15 mouse cellular contexts compared by ENCODE assay signal in the genomic region with DNA sequence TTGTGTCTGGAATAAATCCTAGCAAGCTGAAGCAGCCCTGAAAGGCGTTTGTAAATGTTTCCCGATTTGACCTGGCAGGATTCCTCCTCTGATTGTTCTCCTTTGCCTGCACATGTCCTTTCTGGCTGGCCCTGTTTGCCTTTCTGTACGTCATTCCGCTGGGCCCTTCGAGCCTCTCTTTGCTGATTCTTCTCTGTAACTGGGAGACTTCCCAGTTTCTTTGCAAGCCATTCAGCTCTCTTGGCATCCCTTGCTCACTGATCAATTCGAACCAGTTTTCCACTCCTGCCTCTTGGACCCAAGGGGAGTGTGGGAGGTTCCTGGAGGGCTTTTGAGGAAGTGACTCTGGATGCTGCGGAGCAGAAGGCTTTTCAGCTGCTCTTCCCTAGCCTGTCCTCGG. TPM values are rescaled to one million over a fixed set of nuclear protein-coding genes. Genes with fewer than 3 reads are reported as not detected.
DNase-seq lines count a peak whose midpoint lies in the region; ATAC-seq and TF ChIP-seq lines count a peak whose summit lies in the region.
"Had no signal": no experiment of that assay in that cellular context is flagged by ENCODE, and none has a peak within 500 bp of the region (broad histone marks: within the 10 kb centered on the region; RNA-seq: fewer than 3 reads in every experiment).

No protein-coding gene starts in this region.

- no peak for TF ChIP-seq CTCF in brain, embryonic 14.5 days (IDR thresholded peaks at IDR 0.05; ENCODE audit: borderline replicate concordance, extremely low read depth, insufficient read depth, insufficient read length)
- no peak for TF ChIP-seq CTCF in gastrocnemius, adult 2 months (IDR thresholded peaks at IDR 0.05)

- DNase-seq in gastrocnemius, adult 18-20 months (ENCODE audit: low spot score): peak; percentile 3
- no peak for DNase-seq in gastrocnemius, adult 8-10 months (ENCODE audit: low spot score in 2 of 2)
- DNase-seq in brain, embryonic 14.5 days (ENCODE audit: low read depth): peak; percentile 88
- DNase-seq in gastrocnemius, adult 2 months: peak; percentile 22
- DNase-seq in left cerebral cortex, postnatal 36 days (ENCODE audit: low spot score in 2 of 2): peak; percentile 33 to 38
- DNase-seq in testis, postnatal 14 days (ENCODE audit: low spot score): no peak
- no peak for DNase-seq in adrenal gland, adult 2 months
- DNase-seq: lung, embryonic 14.5 days had no signal

- intact Hi-C loops in gastrocnemius, adult 2 months (cut with DNase I): no loop called here
- intact Hi-C loops in left cerebral cortex, postnatal 36 days (cut with DNase I): no loop called here

- no peak overlapping the region for H3K27ac ChIP-seq in gastrocnemius, adult 2 months
- H3K27ac ChIP-seq: embryonic facial prominence, embryonic 13.5 days; kidney, postnatal 0 days; neural tube, embryonic 12.5 days had no signal

- no peak for TF ChIP-seq POLR2A in brain, embryonic 14.5 days (IDR thresholded peaks at IDR 0.05; ENCODE audit: borderline replicate concordance, extremely low read depth, insufficient read depth, insufficient read length, poor library complexity, severe bottlenecking)

- H3K4me3 ChIP-seq in gastrocnemius, adult 2 months: no peak overlapping the region
- H3K4me3 ChIP-seq: embryonic facial prominence, embryonic 13.5 days; neural tube, embryonic 12.5 days had no signal

- no peak for ATAC-seq in erythroid progenitor cell, adult 5-6 weeks (replicated peaks; ENCODE audit: low FRiP score, poor library complexity, severe bottlenecking)
- ATAC-seq: activated CD4-positive, CD25-positive, alpha-beta regulatory T cell, adult 4 months had no signal

RNA-seq across cellular contexts. Expression of a gene that starts 11.4 kb away (rescaled TPM):
- under 1 TPM in 1 of 2 experiments, not detected in 1; 0.18 TPM for total RNA-seq in gastrocnemius, adult 18-20 months (2021)
- not detected for total RNA-seq in gastrocnemius, adult 8-10 months (2022)
- polyA plus RNA-seq in brain, embryonic 14.5 days (2012; rRNA removed): 0.77 and 2.1 TPM in 2 replicates
- total RNA-seq in gastrocnemius, adult 2 months (2021): not detected
- 10 to 100 TPM; 19.9 to 22.2 TPM for total RNA-seq in left cerebral cortex, postnatal 36 days (2021)
- total RNA-seq in adrenal gland, adult 2 months (2021): not detected
- 0.10 and 0.15 TPM in 2 replicates for polyA plus RNA-seq in adrenal gland, adult 2 months (2012; rRNA removed)
- total RNA-seq in erythroid progenitor cell, adult 5-6 weeks (2015; ENCODE audit: low replicate concordance): not detected in 2 replicates
- total RNA-seq in erythroid progenitor cell, adult 5-6 weeks (2017; ENCODE audit: low replicate concordance): not detected in 2 replicates
- polyA plus RNA-seq: activated CD4-positive, CD25-positive, alpha-beta regulatory T cell, adult 4 months; heart, embryonic 14.5 days; lung, embryonic 14.5 days; stomach, embryonic 16.5 days had no signal

Comparison
In these comparisons a context has a peak if more than half of its experiments do, and no peak if none do; other contexts are left out.
1. DNase-seq: peak in gastrocnemius, adult 18-20 months (single experiment), brain, embryonic 14.5 days (single experiment), gastrocnemius, adult 2 months (single experiment) and left cerebral cortex, postnatal 36 days (2 of 2); none in gastrocnemius, adult 8-10 months (0 of 2), testis, postnatal 14 days (single experiment) and adrenal gland, adult 2 months (single experiment).
2. RNA of a gene that starts 11.4 kb away (total RNA-seq): 19.9 to 22.2 TPM in left cerebral cortex, postnatal 36 days; 0.18 TPM in gastrocnemius, adult 18-20 months, not detected in adrenal gland, adult 2 months, not detected in gastrocnemius, adult 2 months, not detected in gastrocnemius, adult 8-10 months and not detected in erythroid progenitor cell, adult 5-6 weeks; every median in the first group is over 10 times any median in the second.